Mouse (Mus musculus) lung, postnatal 0 days (tissue): ENCODE results near the gene Dpf1. TPM values are rescaled to one million over a fixed set of nuclear protein-coding genes. Genes with fewer than 3 reads are reported as not detected.

Experiments
- ATAC-seq: fragments of 200-750 bp; cut with Nextera tagmentation; 2 replicates; pipeline ENCODE4 v1.8.0; 2017; ENCODE audit warnings: moderate library complexity
- DNase-seq: peaks from one replicate; pipeline ENCODE4 v3.0.0-alpha.2; 2016; ENCODE audit warnings: low spot score
- H3K27ac ChIP-seq: fragments of 300-500 bp; sonication (generic); 2 replicates; pipeline ENCODE4 v1.5.1; 2014; ENCODE audit warnings: antibody characterized with exemption, mild to moderate bottlenecking, low read length, mixed read lengths
- H3K27me3 ChIP-seq: fragments of 300-500 bp; sonication (generic); replicated peaks from 2 replicates; pipeline ENCODE4 v1.6.1; 2014; ENCODE audit warnings: low read length, mixed read lengths; ENCODE audit not compliant: insufficient read depth
- H3K36me3 ChIP-seq: fragments of 300-500 bp; sonication (generic); 2 replicates; pipeline ENCODE4 v1.6.1; 2014; ENCODE audit warnings: low read length, mixed read lengths; ENCODE audit not compliant: insufficient read depth
- H3K4me1 ChIP-seq: fragments of 300-500 bp; sonication (generic); 2 replicates; pipeline ENCODE4 v1.6.1; 2014; ENCODE audit warnings: antibody characterized with exemption, low read depth, low read length, mixed read lengths; ENCODE audit not compliant: insufficient read depth
- H3K4me2 ChIP-seq: fragments of 300-500 bp; sonication (generic); replicated peaks from 2 replicates; pipeline ENCODE4 v1.6.1; 2014; ENCODE audit warnings: low read depth, mild to moderate bottlenecking, low read length, moderate library complexity, mixed read lengths
- H3K4me3 ChIP-seq: fragments of 300-500 bp; sonication (generic); 2 replicates; pipeline ENCODE4 v1.5.1; 2014; ENCODE audit warnings: low read depth, low read length
- H3K9ac ChIP-seq: fragments of 300-500 bp; sonication (generic); replicated peaks from 2 replicates; pipeline ENCODE4 v1.6.1; 2014; ENCODE audit warnings: low read depth, mild to moderate bottlenecking
- H3K9me3 ChIP-seq: fragments of 300-500 bp; sonication (generic); 2 replicates; pipeline ENCODE4 v1.6.1; 2016; ENCODE audit warnings: low read length, mixed read lengths
- CTCF ChIP-seq: IDR thresholded peaks from 2 replicates; pipeline ENCODE4 v1.5.1; 2016; ENCODE audit warnings: antibody characterized with exemption, mild to moderate bottlenecking
- EP300 ChIP-seq: IDR thresholded peaks from 2 replicates; pipeline ENCODE4 v1.6.1; 2016; ENCODE audit warnings: antibody characterized with exemption, mild to moderate bottlenecking, control low read depth
- WGBS: fragments of 180-500 bp; shearing (Covaris S2); extraction: QIAGEN DNeasy Blood & Tissue Kit; methylation state at CpG from one replicate; pipeline ENCODE4 v1.1.7; 2014; 5-methylcytosine and 5-hydroxymethylcytosine counted together
- polyA plus RNA-seq: library from polyadenylated mRNA; unstranded; fragments of >200 nt; fragmentation: Nextera tagmentation; extraction: Ambion mirVana; gene quantifications from 2 replicates; pipeline ENCODE4 v1.2.1, GENCODE M21; 2015

Dpf1 gene
- polyA plus RNA-seq = 2.0 and 2.5 TPM in 2 replicates

- WGBS = under 1% methylated on average over 58 of the region's 67 CpGs
- H3K4me1 ChIP-seq = peaks cover 11% of the 10 kb centered on the region
These were observed at the start of gene Dpf1 for GRCm38 (mm10) chr7:29303738-29304462. Dpf1 (plus strand) TSS chr7:29303951.

DNA sequence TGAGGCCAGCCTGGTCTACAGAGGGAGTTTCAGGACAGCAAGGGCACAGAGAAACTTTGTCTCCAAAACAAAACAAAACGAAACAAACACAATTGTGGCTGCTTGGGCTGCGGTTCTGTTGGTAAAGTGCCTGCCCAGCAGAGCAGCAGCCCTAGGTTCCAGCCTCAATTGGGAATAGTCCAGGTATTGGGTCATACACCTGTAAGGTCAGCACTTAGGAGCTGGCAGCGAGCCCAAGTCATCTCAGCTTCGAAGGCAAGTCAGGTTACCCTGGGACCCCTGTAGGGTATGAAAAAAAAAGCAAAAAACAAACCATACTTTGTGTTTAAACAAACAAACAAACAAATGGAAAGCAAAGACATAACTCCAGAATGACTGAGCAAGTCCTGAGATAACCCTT, 47.9 kb upstream of the Dpf1 start:
- H3K27ac ChIP-seq = no peak overlapping the region
- no peaks in the 10 kb centered on the region for H3K36me3 ChIP-seq
- DNase-seq = no peak
- no peak overlapping the region for H3K4me3 ChIP-seq
- no peak for ATAC-seq
- H3K9me3 ChIP-seq = no peaks in the 10 kb centered on the region
- no peak for TF ChIP-seq EP300
- no peak for TF ChIP-seq CTCF
- H3K9ac ChIP-seq = no peak overlapping the region
- no peak overlapping the region for H3K4me2 ChIP-seq
- H3K27me3 ChIP-seq = no peaks in the 10 kb centered on the region
- 63% methylated on average over 4 of the region's 4 CpGs for WGBS
- peaks cover 12% of the 10 kb centered on the region for H3K4me1 ChIP-seq

More at GRCm38 (mm10) chr7:29303738-29304462, at the start of gene Dpf1:
- DNase-seq (peak; percentile 94), ATAC-seq (peak; percentile 89)
- no peaks in the 10 kb centered on the region for H3K36me3 ChIP-seq
- no peak within 1 kb of the TSS for H3K9ac ChIP-seq
- H3K9me3 ChIP-seq = no peaks in the 10 kb centered on the region
- no peak within 1 kb of the TSS for H3K27ac ChIP-seq
- H3K27me3 ChIP-seq = peaks cover 21% of the 10 kb centered on the region
- peak; percentile 47 for TF ChIP-seq CTCF
- TF ChIP-seq EP300 = no peak
- peak within 1 kb of the TSS; percentile 32 for H3K4me3 ChIP-seq
- H3K4me2 ChIP-seq = peak within 1 kb of the TSS; percentile 69

DNA sequence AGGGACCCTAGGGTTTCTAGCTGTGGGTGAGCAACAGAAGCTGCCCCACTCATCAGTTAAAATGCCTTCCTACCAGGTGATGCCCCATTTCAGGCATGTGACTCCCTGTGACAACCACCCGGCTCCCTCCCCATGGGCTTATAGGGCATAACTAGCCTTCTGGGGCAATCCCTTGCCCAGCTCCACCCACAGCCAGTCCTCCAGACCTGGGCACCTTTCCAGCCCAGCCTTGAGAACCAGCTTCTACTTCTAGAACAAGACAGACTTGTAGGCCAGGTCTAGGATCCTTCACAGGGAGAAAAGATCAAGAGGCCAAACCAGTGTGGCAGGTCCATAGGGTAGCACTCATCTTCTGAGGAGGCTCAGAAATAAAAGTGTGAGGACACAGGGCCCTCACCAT, 46.4 kb upstream of the Dpf1 start:
- no peaks in the 10 kb centered on the region for H3K27me3 ChIP-seq
- TF ChIP-seq EP300 (no peak; the same call in 1 of the 2 replicates), CTCF (no peak)
- H3K9ac ChIP-seq = no peak overlapping the region
- 60% methylated on average over 1 of the region's 1 CpGs for WGBS
- no peaks in the 10 kb centered on the region for H3K9me3 ChIP-seq
- H3K36me3 ChIP-seq = no peaks in the 10 kb centered on the region
- peaks cover 16% of the 10 kb centered on the region for H3K4me1 ChIP-seq
- no peak overlapping the region for H3K4me3 ChIP-seq
- H3K4me2 ChIP-seq = no peak overlapping the region
- peak overlapping the region; percentile 62; the same call in 1 of the 2 replicates for H3K27ac ChIP-seq
- ATAC-seq = peak; percentile 87
- DNase-seq = peak; percentile 84

DNA sequence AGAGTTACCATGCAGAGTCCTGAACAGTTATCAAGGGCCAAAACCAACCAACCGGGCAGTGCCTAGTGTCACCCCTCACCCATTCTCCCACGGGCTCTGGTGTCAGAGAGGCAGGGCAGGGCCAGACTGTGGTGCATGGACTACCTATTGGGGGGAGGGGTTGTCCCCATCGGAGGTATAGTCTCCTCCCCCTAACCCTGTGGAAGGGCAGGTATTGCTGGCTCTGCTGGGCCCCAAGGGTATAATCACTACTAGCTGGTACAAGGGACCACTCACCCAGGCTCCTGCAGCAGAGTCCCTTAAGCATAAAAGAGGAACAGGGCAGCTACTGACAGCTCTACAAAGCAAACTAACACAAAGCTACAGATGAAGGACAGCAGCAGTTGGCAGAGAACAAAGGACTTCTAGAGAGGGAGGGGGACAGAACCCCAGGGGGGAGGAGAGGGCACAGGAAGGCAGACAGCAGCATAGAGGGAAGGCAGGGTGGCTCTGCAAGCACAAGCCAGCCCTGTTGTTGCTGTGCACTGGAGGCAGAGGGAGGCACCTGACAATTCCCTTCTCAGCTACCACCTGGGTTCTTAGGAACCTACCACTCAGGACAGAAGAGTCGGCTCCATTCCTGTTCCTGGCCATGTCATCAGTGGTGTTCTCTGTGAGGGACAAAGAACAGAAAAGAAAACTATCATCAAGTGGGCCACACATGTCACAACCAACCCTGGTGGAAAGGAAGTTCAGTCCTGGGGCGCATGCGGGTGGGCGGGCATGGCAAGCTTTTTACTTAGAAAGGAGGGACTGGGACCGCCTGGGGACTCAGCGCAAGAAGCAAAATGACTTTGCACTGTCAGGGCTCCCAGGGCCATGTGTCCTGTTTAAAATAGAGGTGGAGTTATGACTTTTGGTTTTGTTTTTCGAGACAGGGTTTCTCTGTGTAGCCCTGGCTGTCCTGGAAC, 43.7 kb upstream of the Dpf1 start:
- Histone ChIP-seq H3K27me3 (no peaks in the 10 kb centered on the region), H3K4me3 (no peak overlapping the region), H3K9me3 (no peaks in the 10 kb centered on the region), H3K4me2 (no peak overlapping the region), H3K4me1 (peaks cover 19% of the 10 kb centered on the region), H3K27ac (no peak overlapping the region; the same call in 1 of the 2 replicates), H3K36me3 (no peaks in the 10 kb centered on the region), H3K9ac (no peak overlapping the region)
- WGBS = 70% methylated on average over 10 of the region's 10 CpGs
- no peak for ATAC-seq
- no peak for TF ChIP-seq EP300
- no peak for TF ChIP-seq CTCF
- no peak for DNase-seq

DNA sequence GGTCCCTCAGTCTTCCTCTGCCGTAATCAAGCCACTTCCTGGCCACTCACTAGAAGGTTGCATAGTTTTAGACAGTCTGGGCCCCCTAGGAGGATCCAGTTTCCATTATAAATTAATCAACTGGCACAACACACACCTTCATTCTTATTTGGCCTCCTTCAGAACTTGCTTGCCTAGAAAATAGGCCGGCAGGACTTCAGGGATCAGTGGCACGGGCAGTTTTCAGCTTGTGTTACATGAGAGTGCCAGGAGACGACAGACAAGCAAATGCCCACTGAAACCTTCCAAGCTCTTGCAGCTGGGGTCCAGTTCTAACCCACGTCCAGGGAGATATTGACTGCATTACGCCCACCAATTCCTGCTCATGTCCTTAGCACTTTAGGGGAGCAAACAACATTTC, 41.6 kb upstream of the Dpf1 start:
- H3K4me1 ChIP-seq = peaks cover 16% of the 10 kb centered on the region
- no peaks in the 10 kb centered on the region for H3K36me3 ChIP-seq
- H3K4me2 ChIP-seq = no peak overlapping the region
- H3K4me3 ChIP-seq = no peak overlapping the region
- H3K27me3 ChIP-seq = no peaks in the 10 kb centered on the region
- peak overlapping the region; percentile 57 for H3K27ac ChIP-seq
- DNase-seq = no peak
- TF ChIP-seq EP300 = no peak
- TF ChIP-seq CTCF = no peak
- no peaks in the 10 kb centered on the region for H3K9me3 ChIP-seq
- whole genome bisulfite sequencing = 43% methylated on average over 6 of the region's 6 CpGs
- H3K9ac ChIP-seq = no peak overlapping the region
- ATAC-seq = no peak

GRCm38 (mm10) chr7:29263831-29264230, 39.9 kb upstream of the Dpf1 start:
- ATAC-seq (peak; percentile 32; the same call in 1 of the 2 replicates), DNase-seq (no peak)
- Histone ChIP-seq H3K9ac (no peak overlapping the region), H3K4me1 (peaks cover 7% of the 10 kb centered on the region), H3K27ac (0 out of 2 replicates have a peak overlapping the region, but pooled peaks have one; percentile 20), H3K36me3 (no peaks in the 10 kb centered on the region), H3K4me3 (no peak overlapping the region), H3K9me3 (no peaks in the 10 kb centered on the region), H3K27me3 (no peaks in the 10 kb centered on the region), H3K4me2 (no peak overlapping the region)
- WGBS = 67% methylated on average over 3 of the region's 3 CpGs
- no peak for TF ChIP-seq EP300
